Mouse (Mus musculus) forebrain, postnatal 0 days (tissue): ENCODE results near the gene Lrrc49. TPM values are rescaled to one million over a fixed set of nuclear protein-coding genes. Genes with fewer than 3 reads are reported as not detected.
A peak's percentile ranks its signal among the peaks of the same experiment; 100 is the strongest.

Experiments
- ATAC-seq: fragments of 200-750 bp; cut with Nextera tagmentation; 2 replicates; pipeline ENCODE4 v1.8.0; 2017; ENCODE audit warnings: mild to moderate bottlenecking, moderate library complexity
- DNase-seq: peaks from one replicate; pipeline ENCODE4 v3.0.0-alpha.2; 2015
- H3K27ac ChIP-seq: fragments of 300-500 bp; sonication (generic); 2 replicates; pipeline ENCODE4 v1.5.1; 2014; ENCODE audit warnings: low read depth, mild to moderate bottlenecking, antibody characterized with exemption, low read length, moderate library complexity, mixed read lengths
- H3K27me3 ChIP-seq: fragments of 300-500 bp; sonication (generic); 2 replicates; pipeline ENCODE4 v1.6.1; 2014; ENCODE audit warnings: mild to moderate bottlenecking, low read length, mixed read lengths; ENCODE audit not compliant: insufficient read depth
- H3K36me3 ChIP-seq: fragments of 300-500 bp; sonication (generic); 2 replicates; pipeline ENCODE4 v1.6.1; 2014; ENCODE audit warnings: mild to moderate bottlenecking, moderate library complexity; ENCODE audit not compliant: insufficient read depth
- H3K4me1 ChIP-seq: fragments of 300-500 bp; sonication (generic); 2 replicates; pipeline ENCODE4 v1.6.1; 2014; ENCODE audit warnings: antibody characterized with exemption; ENCODE audit not compliant: insufficient read depth
- H3K4me2 ChIP-seq: fragments of 300-500 bp; sonication (generic); 2 replicates; pipeline ENCODE4 v1.6.1; 2014; ENCODE audit warnings: low read depth, mild to moderate bottlenecking, moderate library complexity
- H3K4me3 ChIP-seq: fragments of 300-500 bp; sonication (generic); 2 replicates; pipeline ENCODE4 v1.5.1; 2014; ENCODE audit warnings: low read depth, low read length, mixed read lengths
- H3K9ac ChIP-seq: fragments of 300-500 bp; sonication (generic); 2 replicates; pipeline ENCODE4 v1.6.1; 2014; ENCODE audit warnings: mild to moderate bottlenecking
- H3K9me3 ChIP-seq: fragments of 300-500 bp; sonication (generic); 2 replicates; pipeline ENCODE4 v1.6.1; 2016; ENCODE audit warnings: low read length
- CTCF ChIP-seq: sonication (generic); IDR thresholded peaks from 2 replicates; pipeline ENCODE4 v1.5.1; 2016; ENCODE audit warnings: antibody characterized with exemption, control low read depth, low read depth
- WGBS: fragments of 180-500 bp; shearing (Covaris S2); extraction: QIAGEN DNeasy Blood & Tissue Kit; methylation state at CpG from one replicate; pipeline ENCODE4 v1.1.7; 2014; 5-methylcytosine and 5-hydroxymethylcytosine counted together
- polyA plus RNA-seq: library from polyadenylated mRNA; unstranded; fragments of >200 nt; fragmentation: Nextera tagmentation; extraction: Ambion mirVana; gene quantifications from 2 replicates; pipeline ENCODE4 v1.2.1, GENCODE M21; 2015
- total RNA-seq: library from RNA; depleted of rRNA; stranded (reverse); fragments of >200 nt; gene quantifications from 2 replicates; pipeline ENCODE4 v1.2.3, GENCODE M21; 2014; rRNA removed

Gene Lrrc49
- total RNA-seq (85.5 and 85.6 TPM in 2 replicates), polyA plus RNA-seq (64.3 and 69.6 TPM in 2 replicates)

DNA sequence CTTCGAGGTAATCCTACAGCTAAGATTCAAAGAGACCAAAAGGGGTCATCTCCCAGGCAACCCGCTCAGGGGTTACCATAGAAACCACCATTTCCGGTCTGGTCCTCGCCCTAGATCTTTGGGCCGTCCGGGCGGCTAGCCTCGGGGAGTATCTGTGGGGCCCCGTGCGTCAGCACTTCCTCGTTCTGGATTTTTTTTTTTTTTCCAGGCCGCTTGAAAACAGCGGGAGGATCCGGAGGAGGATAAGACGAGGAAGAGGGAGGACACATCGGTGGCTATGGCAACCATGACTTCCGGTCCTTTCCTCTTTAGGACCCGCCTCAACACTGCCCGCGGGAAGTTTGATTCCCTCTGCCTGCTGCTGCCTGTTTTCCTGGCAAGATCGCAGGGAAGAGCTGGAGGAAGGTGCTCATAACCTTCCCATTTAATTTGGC is at the start of gene Lrrc49:
Lrrc49 (minus strand) TSS at position 268 of the 434 bp plus-strand sequence.
- Histone ChIP-seq H3K36me3 (peaks cover 12% of the 10 kb centered on the region), H3K4me2 (peak within 1 kb of the TSS; percentile 57), H3K4me1 (peaks cover 11% of the 10 kb centered on the region), H3K27ac (peak within 1 kb of the TSS; percentile 98), H3K9me3 (no peaks in the 10 kb centered on the region), H3K9ac (peak within 1 kb of the TSS; percentile 75), H3K27me3 (no peaks in the 10 kb centered on the region; the same call in 1 of the 2 replicates), H3K4me3 (peak within 1 kb of the TSS; percentile 68)
- peak; percentile 95 for DNase-seq
- no peak for TF ChIP-seq CTCF
- WGBS = under 1% methylated on average over 21 of the region's 21 CpGs
- ATAC-seq = peak; percentile 97

DNA sequence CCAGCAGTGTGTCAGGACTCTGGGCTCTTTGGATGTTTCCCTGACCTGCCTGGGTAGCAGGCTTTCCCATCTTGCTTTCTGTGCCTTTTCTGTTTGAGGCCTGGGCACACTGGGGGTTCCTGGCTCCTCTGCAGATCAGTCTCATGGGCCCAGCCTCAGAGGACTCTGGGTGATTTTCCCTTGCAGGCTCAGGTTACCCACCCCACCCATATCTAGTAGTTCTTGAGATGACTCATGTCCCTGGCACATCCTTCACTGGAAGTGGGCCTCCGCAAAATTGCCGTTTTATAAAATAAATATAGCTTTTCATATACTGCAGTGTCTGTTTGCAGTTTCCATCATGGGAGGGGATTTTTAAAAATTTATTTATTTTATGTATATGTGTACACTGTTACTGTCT is 46.4 kb upstream of the Lrrc49 start:
- H3K4me1 ChIP-seq = no peaks in the 10 kb centered on the region
- no peak overlapping the region for H3K4me2 ChIP-seq
- no peak overlapping the region for H3K27ac ChIP-seq
- 97% methylated on average over 2 of the region's 2 CpGs for WGBS
- no peak overlapping the region for H3K4me3 ChIP-seq
- TF ChIP-seq CTCF = no peak
- no peaks in the 10 kb centered on the region for H3K9me3 ChIP-seq
- no peak overlapping the region for H3K9ac ChIP-seq
- peaks cover 11% of the 10 kb centered on the region for H3K36me3 ChIP-seq
- no peaks in the 10 kb centered on the region for H3K27me3 ChIP-seq
- ATAC-seq (no peak), DNase-seq (no peak)

DNA sequence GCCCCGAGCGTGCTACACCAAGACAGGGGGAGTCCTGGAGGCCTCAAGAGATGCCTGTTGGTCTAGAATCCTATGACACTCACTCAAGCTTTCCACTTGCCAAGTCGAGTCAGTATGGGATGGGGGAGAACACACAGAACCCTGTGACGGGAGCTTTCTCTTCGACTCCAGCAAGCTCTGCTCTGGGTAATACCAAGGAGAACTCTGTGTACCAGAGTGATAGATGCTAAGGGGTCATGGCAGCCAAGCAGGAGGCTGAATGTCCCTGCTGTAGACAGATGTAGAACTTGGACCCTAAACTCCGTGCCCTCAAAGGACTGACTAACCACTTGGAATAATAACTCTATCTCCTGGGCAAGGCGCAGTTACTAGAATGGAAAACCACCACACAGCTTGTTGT is 37.0 kb upstream of the Lrrc49 start:
- no peaks in the 10 kb centered on the region for H3K27me3 ChIP-seq
- no peaks in the 10 kb centered on the region for H3K9me3 ChIP-seq
- H3K4me1 ChIP-seq = no peaks in the 10 kb centered on the region
- 87% methylated on average over 7 of the region's 7 CpGs for WGBS
- H3K27ac ChIP-seq = no peak overlapping the region
- no peak overlapping the region for H3K4me2 ChIP-seq
- DNase-seq (no peak), ATAC-seq (no peak)
- H3K36me3 ChIP-seq = peaks cover 5% of the 10 kb centered on the region; the same call in 1 of the 2 replicates
- H3K9ac ChIP-seq = no peak overlapping the region
- no peak overlapping the region for H3K4me3 ChIP-seq
- no peak for TF ChIP-seq CTCF

DNA sequence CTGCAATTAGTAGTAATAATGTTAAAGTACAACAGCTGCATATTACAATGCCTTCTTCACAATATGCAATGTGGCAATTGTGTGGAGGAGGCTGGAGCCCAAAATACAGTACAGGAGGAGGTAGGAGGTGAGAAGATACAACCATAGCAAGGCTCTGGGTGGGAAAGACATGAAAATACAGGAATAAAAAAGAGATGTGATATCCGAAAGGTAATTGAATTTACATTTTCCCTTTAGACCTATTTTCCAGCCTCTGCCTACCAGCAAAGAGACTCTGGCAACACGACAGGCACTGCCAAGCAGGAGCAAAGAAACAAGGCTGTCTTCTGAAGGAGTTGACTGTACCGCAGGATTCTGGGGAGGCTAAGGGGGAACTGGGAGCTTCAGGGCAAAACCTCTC is 31.7 kb upstream of the Lrrc49 start:
- 79% methylated on average over 3 of the region's 3 CpGs for WGBS
- Histone ChIP-seq H3K4me2 (no peak overlapping the region), H3K36me3 (peaks cover 2% of the 10 kb centered on the region; the same call in 1 of the 2 replicates), H3K27me3 (no peaks in the 10 kb centered on the region), H3K27ac (no peak overlapping the region), H3K4me3 (no peak overlapping the region), H3K4me1 (no peaks in the 10 kb centered on the region; the same call in 1 of the 2 replicates), H3K9ac (no peak overlapping the region), H3K9me3 (no peaks in the 10 kb centered on the region)
- DNase-seq = no peak
- ATAC-seq = no peak
- no peak for TF ChIP-seq CTCF

DNA sequence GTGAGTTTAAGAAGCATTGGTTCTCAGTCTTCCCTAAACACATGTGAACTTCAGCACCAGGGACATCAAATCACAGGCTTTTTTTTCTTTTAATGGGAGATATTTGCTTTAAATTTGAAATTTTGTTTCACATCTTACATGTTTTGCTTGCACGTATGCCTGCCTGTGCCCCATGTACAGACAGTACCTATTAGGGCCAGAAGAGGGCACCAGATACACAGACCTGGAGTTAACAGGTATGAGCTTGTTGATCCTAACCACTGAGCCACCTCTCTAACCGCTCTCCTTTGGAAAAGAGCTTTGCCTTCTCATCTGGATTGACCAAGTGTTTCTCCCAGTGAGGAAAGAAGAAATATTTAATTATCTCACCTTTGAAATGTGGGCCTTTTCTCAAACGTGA is 30.3 kb upstream of the Lrrc49 start:
- no peaks in the 10 kb centered on the region for H3K36me3 ChIP-seq
- no peak overlapping the region for H3K4me3 ChIP-seq
- H3K9me3 ChIP-seq = no peaks in the 10 kb centered on the region
- no peak overlapping the region for H3K4me2 ChIP-seq
- no peak overlapping the region for H3K27ac ChIP-seq
- DNase-seq (peak; percentile 58), ATAC-seq (no peak)
- WGBS = 59% methylated on average over 3 of the region's 3 CpGs
- no peak overlapping the region for H3K9ac ChIP-seq
- H3K27me3 ChIP-seq = no peaks in the 10 kb centered on the region
- TF ChIP-seq CTCF = peak; percentile 78
- H3K4me1 ChIP-seq = peaks cover 12% of the 10 kb centered on the region; the same call in 1 of the 2 replicates

DNA sequence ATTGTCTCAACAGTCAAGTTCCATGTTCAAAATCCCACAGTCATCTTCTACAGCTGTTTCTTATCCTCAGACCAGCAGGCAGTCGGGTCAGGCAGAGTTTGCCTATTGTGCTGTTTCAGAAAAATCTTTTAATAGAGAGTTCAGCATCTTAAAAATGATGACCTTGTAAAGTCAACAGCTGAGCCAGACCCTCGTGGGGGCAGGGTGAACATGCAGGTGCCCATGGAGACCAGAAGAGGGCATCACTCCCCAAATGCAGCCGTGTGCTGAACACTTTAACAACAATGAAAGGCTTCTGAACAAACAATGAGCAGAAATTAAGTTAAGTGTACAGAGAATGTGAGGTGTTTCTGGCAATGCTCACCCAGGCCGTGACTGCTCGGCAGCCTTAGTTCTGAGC is 27.9 kb upstream of the Lrrc49 start:
- Histone ChIP-seq H3K27ac (no peak overlapping the region), H3K36me3 (no peaks in the 10 kb centered on the region), H3K4me2 (no peak overlapping the region), H3K27me3 (no peaks in the 10 kb centered on the region), H3K4me1 (peaks cover 12% of the 10 kb centered on the region; the same call in 1 of the 2 replicates), H3K9ac (no peak overlapping the region), H3K4me3 (no peak overlapping the region), H3K9me3 (no peaks in the 10 kb centered on the region)
- TF ChIP-seq CTCF = peak; percentile 46
- no peak for DNase-seq
- WGBS = 51% methylated on average over 5 of the region's 5 CpGs
- ATAC-seq = no peak

DNA sequence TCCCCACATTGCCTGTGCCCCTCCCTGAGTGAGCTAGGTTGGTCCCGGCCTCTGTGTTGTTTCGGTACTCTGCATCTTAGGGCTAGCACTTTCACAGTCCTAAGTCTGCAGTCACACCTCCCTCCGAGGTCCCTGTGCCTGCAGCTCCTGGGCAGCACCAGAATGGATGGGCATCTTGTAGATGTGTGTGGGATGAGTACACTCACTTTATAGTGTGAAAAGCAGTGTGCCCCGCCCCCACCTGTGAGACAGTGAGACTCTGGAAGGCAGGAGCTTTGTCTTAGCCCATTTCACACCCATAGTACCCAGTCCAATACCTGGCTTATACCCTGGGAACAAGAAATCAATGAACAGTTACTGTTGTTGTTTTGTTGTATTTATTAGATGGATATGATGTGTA is 27.3 kb upstream of the Lrrc49 start:
- Histone ChIP-seq H3K4me3 (no peak overlapping the region), H3K27me3 (no peaks in the 10 kb centered on the region), H3K4me1 (peaks cover 12% of the 10 kb centered on the region; the same call in 1 of the 2 replicates), H3K27ac (no peak overlapping the region), H3K4me2 (no peak overlapping the region), H3K36me3 (no peaks in the 10 kb centered on the region), H3K9ac (no peak overlapping the region), H3K9me3 (no peaks in the 10 kb centered on the region)
- WGBS = 89% methylated on average over 4 of the region's 4 CpGs
- TF ChIP-seq CTCF = no peak
- DNase-seq = no peak
- ATAC-seq = no peak
